Mouse (Mus musculus) kidney, embryonic 14.5 days (tissue): ENCODE measurements at regions not wholly inside any gene's neighbourhood (a gene's known extent, or its start where the extent isn't known, plus 50 kb on each side); places are given as distances from the start of the nearest gene placed in this dataset.
A peak's percentile ranks its signal among the peaks of the same experiment; 100 is the strongest.

ENCODE experiments used
- ATAC-seq: fragments of 200-750 bp; cut with Nextera tagmentation; 2 replicates; pipeline ENCODE4 v1.8.0; 2017; ENCODE audit warnings: moderate number of reproducible peaks, mild to moderate bottlenecking, moderate TSS enrichment, moderate library complexity; ENCODE audit not compliant: low FRiP score, low TSS enrichment
- H3K27ac ChIP-seq: fragments of 300-500 bp; sonication (generic); 2 replicates; pipeline ENCODE4 v1.5.1; 2014; ENCODE audit warnings: low read depth, mild to moderate bottlenecking, low read length, moderate library complexity, mixed read lengths
- H3K27me3 ChIP-seq: fragments of 300-500 bp; sonication (generic); 2 replicates; pipeline ENCODE4 v1.6.1; 2014; ENCODE audit warnings: mild to moderate bottlenecking, low read length; ENCODE audit not compliant: control insufficient read depth, insufficient read depth
- H3K36me3 ChIP-seq: fragments of 300-500 bp; sonication (generic); 2 replicates; pipeline ENCODE4 v1.6.1; 2014; ENCODE audit warnings: low read length, mixed read lengths; ENCODE audit not compliant: control insufficient read depth, insufficient read depth
- H3K4me1 ChIP-seq: fragments of 300-500 bp; sonication (generic); 2 replicates; pipeline ENCODE4 v1.6.1; 2014; ENCODE audit warnings: low read length, mixed read lengths; ENCODE audit not compliant: control insufficient read depth, insufficient read depth
- H3K4me2 ChIP-seq: fragments of 300-500 bp; sonication (generic); replicated peaks from 2 replicates; pipeline ENCODE4 v1.6.1; 2014; ENCODE audit warnings: low read depth, mild to moderate bottlenecking, low read length
- H3K4me3 ChIP-seq: fragments of 300-500 bp; sonication (generic); 2 replicates; pipeline ENCODE4 v1.5.1; 2014; ENCODE audit warnings: mild to moderate bottlenecking, low read length
- H3K9ac ChIP-seq: fragments of 300-500 bp; sonication (generic); 2 replicates; pipeline ENCODE4 v1.6.1; 2014; ENCODE audit warnings: low read depth, mild to moderate bottlenecking, low read length, moderate library complexity
- H3K9me3 ChIP-seq: fragments of 300-500 bp; sonication (generic); 2 replicates; pipeline ENCODE4 v1.6.1; 2016; ENCODE audit warnings: low read length; ENCODE audit not compliant: control insufficient read depth
- WGBS: fragments of 180-500 bp; shearing (Covaris S2); extraction: QIAGEN DNeasy Blood & Tissue Kit; methylation state at CpG from one replicate; pipeline ENCODE4 v1.1.7; 2014; 5-methylcytosine and 5-hydroxymethylcytosine counted together

GRCm38 (mm10) chr17:66241868-66242622, 118.7 kb downstream of the Ddx11 start:
- 11% methylated on average over 9 of the region's 9 CpGs for WGBS
- H3K9me3 ChIP-seq, result no peaks in the 10 kb centered on the region
- H3K27me3 ChIP-seq, result no peaks in the 10 kb centered on the region
- H3K4me1 ChIP-seq, result peaks cover 13% of the 10 kb centered on the region
- H3K36me3 ChIP-seq, result no peaks in the 10 kb centered on the region
- no peak overlapping the region; the same call in 1 of the 2 replicates for H3K4me2 ChIP-seq
- H3K27ac ChIP-seq, result peak overlapping the region; percentile 37; the same call in 1 of the 2 replicates
- no peak overlapping the region for H3K9ac ChIP-seq
- peak overlapping the region; percentile 1; the same call in 1 of the 2 replicates for H3K4me3 ChIP-seq
- ATAC-seq, result peak; percentile 80

- ATAC-seq, result no peak
- H3K27ac ChIP-seq, result no peak overlapping the region
- no peaks in the 10 kb centered on the region for H3K36me3 ChIP-seq
- H3K9ac ChIP-seq, result no peak overlapping the region
- no peak overlapping the region for H3K4me3 ChIP-seq
- WGBS, result 95% methylated on average over 14 of the region's 14 CpGs
- no peaks in the 10 kb centered on the region for H3K27me3 ChIP-seq
- no peak overlapping the region for H3K4me2 ChIP-seq
- no peaks in the 10 kb centered on the region for H3K9me3 ChIP-seq
- peaks cover 13% of the 10 kb centered on the region for H3K4me1 ChIP-seq
Measured at GRCm38 (mm10) chr17:66244183-66244582, 120.9 kb downstream of the Ddx11 start.

- peaks cover 13% of the 10 kb centered on the region for H3K4me1 ChIP-seq
- H3K4me2 ChIP-seq, result no peak overlapping the region
- no peak overlapping the region for H3K4me3 ChIP-seq
- H3K27me3 ChIP-seq, result no peaks in the 10 kb centered on the region
- no peak overlapping the region for H3K9ac ChIP-seq
- H3K36me3 ChIP-seq, result no peaks in the 10 kb centered on the region
- 85% methylated on average over 14 of the region's 14 CpGs for WGBS
- no peak for ATAC-seq
- H3K27ac ChIP-seq, result no peak overlapping the region
- H3K9me3 ChIP-seq, result no peaks in the 10 kb centered on the region
Measured at GRCm38 (mm10) chr17:66246031-66246534, 122.8 kb downstream of the Ddx11 start.

GRCm38 (mm10) chr17:66251495-66251894, 128.2 kb downstream of the Ddx11 start:
- no peak overlapping the region for H3K27ac ChIP-seq
- no peaks in the 10 kb centered on the region for H3K4me1 ChIP-seq
- ATAC-seq, result no peak
- H3K4me2 ChIP-seq, result no peak overlapping the region
- H3K9ac ChIP-seq, result no peak overlapping the region
- no peaks in the 10 kb centered on the region for H3K36me3 ChIP-seq
- WGBS, result 96% methylated on average over 2 of the region's 2 CpGs
- H3K4me3 ChIP-seq, result no peak overlapping the region
- no peaks in the 10 kb centered on the region for H3K27me3 ChIP-seq
- no peaks in the 10 kb centered on the region for H3K9me3 ChIP-seq

GRCm38 (mm10) chr17:66252926-66253325, 129.6 kb downstream of the Ddx11 start:
- 93% methylated on average over 6 of the region's 6 CpGs for WGBS

GRCm38 (mm10) chr17:66259697-66260096, 136.4 kb downstream of the Ddx11 start:
- no peak for ATAC-seq
- Histone ChIP-seq H3K9me3 (no peaks in the 10 kb centered on the region), H3K9ac (no peak overlapping the region), H3K27ac (no peak overlapping the region), H3K27me3 (no peaks in the 10 kb centered on the region), H3K4me3 (no peak overlapping the region), H3K36me3 (no peaks in the 10 kb centered on the region), H3K4me1 (no peaks in the 10 kb centered on the region), H3K4me2 (no peak overlapping the region)
- 77% methylated on average over 8 of the region's 8 CpGs for WGBS

More at GRCm38 (mm10) chr17:66252926-66253325, 129.6 kb downstream of the Ddx11 start:
- H3K9me3 ChIP-seq, result no peaks in the 10 kb centered on the region
- no peaks in the 10 kb centered on the region for H3K4me1 ChIP-seq
- no peaks in the 10 kb centered on the region for H3K27me3 ChIP-seq
- H3K4me2 ChIP-seq, result no peak overlapping the region
- H3K36me3 ChIP-seq, result no peaks in the 10 kb centered on the region
- no peak overlapping the region for H3K4me3 ChIP-seq
- H3K9ac ChIP-seq, result no peak overlapping the region
- no peak for ATAC-seq
- no peak overlapping the region for H3K27ac ChIP-seq

- WGBS, result 73% methylated on average over 4 of the region's 4 CpGs
- Histone ChIP-seq H3K27me3 (no peaks in the 10 kb centered on the region), H3K9ac (no peak overlapping the region), H3K36me3 (no peaks in the 10 kb centered on the region), H3K4me1 (no peaks in the 10 kb centered on the region), H3K4me2 (no peak overlapping the region), H3K27ac (no peak overlapping the region), H3K4me3 (no peak overlapping the region), H3K9me3 (no peaks in the 10 kb centered on the region)
- no peak for ATAC-seq
Measured at GRCm38 (mm10) chr17:66262681-66263240, 139.4 kb downstream of the Ddx11 start.

GRCm38 (mm10) chr17:66263405-66263804, 140.1 kb downstream of the Ddx11 start:
- Histone ChIP-seq H3K4me3 (no peak overlapping the region), H3K27me3 (no peaks in the 10 kb centered on the region; the same call in 1 of the 2 replicates), H3K9me3 (no peaks in the 10 kb centered on the region), H3K4me2 (no peak overlapping the region), H3K27ac (no peak overlapping the region), H3K36me3 (no peaks in the 10 kb centered on the region), H3K9ac (no peak overlapping the region), H3K4me1 (no peaks in the 10 kb centered on the region)
- ATAC-seq, result no peak
- 91% methylated on average over 4 of the region's 4 CpGs for WGBS

GRCm38 (mm10) chr17:66266803-66267202, 143.5 kb downstream of the Ddx11 start:
- H3K36me3 ChIP-seq, result no peaks in the 10 kb centered on the region
- no peak overlapping the region for H3K4me2 ChIP-seq
- no peak overlapping the region for H3K27ac ChIP-seq
- no peaks in the 10 kb centered on the region for H3K4me1 ChIP-seq
- WGBS, result 86% methylated on average over 5 of the region's 5 CpGs
- no peak for ATAC-seq
- H3K27me3 ChIP-seq, result no peaks in the 10 kb centered on the region; the same call in 1 of the 2 replicates
- no peaks in the 10 kb centered on the region for H3K9me3 ChIP-seq
- no peak overlapping the region for H3K4me3 ChIP-seq
- no peak overlapping the region for H3K9ac ChIP-seq
